Mouse (Mus musculus) CH12.LX (cell line): Measurements from ENCODE around the gene Matn1.

Source experiments
- BHLHE40 ChIP-seq: IDR thresholded peaks from 2 replicates; pipeline ENCODE4 v1.6.1; 2011; ENCODE audit warnings: mild to moderate bottlenecking, low read depth, low read length, improper control_type of control experiment
- CTCF ChIP-seq, 2 experiments: IDR thresholded peaks in 1 of 2; conservative IDR thresholded peaks in 1 of 2; 2 replicates each; pipeline ENCODE4 v1.5.1; 2011 to 2012; ENCODE audit warnings: low read depth in 2 of 2, low read length in 2 of 2, improper control_type of control experiment in 1 of 2, inconsistent platforms in 1 of 2, mild to moderate bottlenecking in 1 of 2, moderate library complexity in 1 of 2
- ETS1 ChIP-seq: conservative IDR thresholded peaks from 2 replicates; pipeline ENCODE4 v1.6.1; 2012; ENCODE audit warnings: low read depth, mild to moderate bottlenecking, inconsistent platforms, low read length, improper control_type of control experiment, moderate library complexity
- POLR2A ChIP-seq: IDR thresholded peaks from 2 replicates; pipeline ENCODE4 v1.6.1; 2011; ENCODE audit warnings: low read depth, mild to moderate bottlenecking, improper control_type of control experiment, low read length
- UBTF ChIP-seq: IDR thresholded peaks from 2 replicates; pipeline ENCODE4 v1.6.1; 2012; ENCODE audit warnings: low read depth, mild to moderate bottlenecking, inconsistent platforms, low read length, improper control_type of control experiment, moderate library complexity

DNA sequence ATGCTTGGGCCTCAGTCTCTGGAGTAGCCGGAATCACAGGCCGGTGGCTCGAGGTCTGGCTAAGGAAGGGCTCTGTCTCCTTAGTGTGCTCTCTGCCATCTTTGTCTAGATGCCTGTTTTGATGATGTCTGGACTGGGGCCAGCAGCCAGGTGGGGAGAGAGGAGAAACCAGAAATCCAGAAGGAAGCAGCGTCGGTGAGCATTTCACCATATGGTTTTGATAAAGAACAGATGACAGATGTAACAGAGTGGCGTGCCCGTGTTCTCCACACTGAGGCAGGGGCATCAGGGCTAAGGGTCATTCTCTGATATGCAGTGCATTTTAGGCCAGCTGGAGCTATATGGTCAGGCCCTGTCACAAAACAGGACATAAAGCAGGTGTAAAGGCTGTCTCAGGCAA lies 43.4 kb upstream of the Matn1 start:
- no peak for TF ChIP-seq UBTF
- TF ChIP-seq BHLHE40 = no peak
- no peak for TF ChIP-seq ETS1
- no peak for TF ChIP-seq POLR2A
- TF ChIP-seq CTCF (conservative IDR thresholded peaks at IDR 0.05 in 1 of 2, IDR thresholded peaks at IDR 0.05 in 1 of 2; ENCODE audit: low read depth in 2 of 2, low read length in 2 of 2) = no peak
